Mouse (Mus musculus) small intestine, adult 2 months (tissue): ENCODE data around the gene Grb14. TPM values are rescaled to one million over a fixed set of nuclear protein-coding genes. Genes with fewer than 3 reads are reported as not detected.

ENCODE experiments used
- H3K27ac ChIP-seq: fragments of 200-500 bp; 2 replicates; pipeline ENCODE4 v1.5.1; 2012; ENCODE audit warnings: low read depth, low read length, control low read depth, inconsistent platforms; ENCODE audit not compliant: insufficient read depth
- H3K27me3 ChIP-seq: fragments of 200-500 bp; 2 replicates; pipeline ENCODE4 v1.6.1; 2012; ENCODE audit warnings: mild to moderate bottlenecking, moderate library complexity, low read length, inconsistent platforms; ENCODE audit not compliant: control insufficient read depth, insufficient read depth
- H3K36me3 ChIP-seq: fragments of 200-500 bp; 2 replicates; pipeline ENCODE4 v1.6.1; 2012; ENCODE audit warnings: mild to moderate bottlenecking, low read length, control low read depth, inconsistent platforms; ENCODE audit not compliant: control insufficient read depth, insufficient read depth
- H3K4me1 ChIP-seq: fragments of 200-500 bp; 2 replicates; pipeline ENCODE4 v1.6.1; 2012; ENCODE audit warnings: low read length, inconsistent platforms, mixed read lengths; ENCODE audit not compliant: control insufficient read depth, insufficient read depth, insufficient read length
- H3K4me3 ChIP-seq: fragments of 200-500 bp; 2 replicates; pipeline ENCODE4 v1.5.1; 2012; ENCODE audit warnings: low read depth, mild to moderate bottlenecking, control low read depth, inconsistent platforms, low read length, moderate library complexity
- CTCF ChIP-seq: fragments of 200-500 bp; IDR thresholded peaks from 2 replicates; pipeline ENCODE4 v1.5.1; 2012; ENCODE audit warnings: low read depth, mild to moderate bottlenecking, control low read depth, inconsistent platforms, low read length, moderate library complexity, mixed read lengths; ENCODE audit not compliant: insufficient replicate concordance, insufficient read length; ENCODE audit errors: extremely low read depth
- POLR2A ChIP-seq: fragments of 200-500 bp; IDR thresholded peaks from 2 replicates; pipeline ENCODE4 v1.6.1; 2012; ENCODE audit warnings: low read depth, mild to moderate bottlenecking, control low read depth, inconsistent platforms, low read length, moderate library complexity
- WGBS: fragments of 180-500 bp; shearing (Covaris S2); methylation state at CpG from one replicate; pipeline ENCODE4 v1.1.7; 2018; 5-methylcytosine and 5-hydroxymethylcytosine counted together
- polyA plus RNA-seq: library from polyadenylated mRNA; depleted of rRNA; stranded (reverse); fragments of >200 nt; gene quantifications from 2 replicates; pipeline ENCODE4 v1.2.3, GENCODE M21; 2012; rRNA removed

The Grb14 gene
- polyA plus RNA-seq: 0.99 and 2.3 TPM in 2 replicates

- H3K4me1 ChIP-seq: no peaks in the 10 kb centered on the region
- H3K36me3 ChIP-seq: no peaks in the 10 kb centered on the region
- H3K4me3 ChIP-seq: no peak within 1 kb of the TSS
- WGBS: 92% methylated on average over 1 of the region's 1 CpGs
- no peak within 1 kb of the TSS for H3K27ac ChIP-seq
- TF ChIP-seq CTCF: no peak
- no peak for TF ChIP-seq POLR2A
- no peaks in the 10 kb centered on the region for H3K27me3 ChIP-seq
Measured at GRCm38 (mm10) chr2:65024887-65025286, at the start of gene Grb14. TSS of gene Grb14 (minus strand) at chr2:65024987.

- Histone ChIP-seq H3K27ac (no peak overlapping the region), H3K36me3 (no peaks in the 10 kb centered on the region), H3K4me3 (no peak overlapping the region), H3K27me3 (no peaks in the 10 kb centered on the region), H3K4me1 (no peaks in the 10 kb centered on the region)
- WGBS: 63% methylated on average over 3 of the region's 3 CpGs
- TF ChIP-seq CTCF (no peak), POLR2A (no peak)
Measured at GRCm38 (mm10) chr2:65072205-65072604, 47.4 kb upstream of the Grb14 start.

GRCm38 (mm10) chr2:65053764-65054163, 29.0 kb upstream of the Grb14 start:
- Histone ChIP-seq H3K4me1 (no peaks in the 10 kb centered on the region), H3K36me3 (no peaks in the 10 kb centered on the region), H3K27me3 (no peaks in the 10 kb centered on the region), H3K4me3 (no peak overlapping the region), H3K27ac (no peak overlapping the region)
- WGBS: 84% methylated on average over 2 of the region's 2 CpGs
- TF ChIP-seq POLR2A (no peak), CTCF (no peak)

- WGBS: 90% methylated on average over 6 of the region's 6 CpGs
- TF ChIP-seq CTCF: no peak
- TF ChIP-seq POLR2A: no peak
- Histone ChIP-seq H3K4me1 (no peaks in the 10 kb centered on the region), H3K27me3 (no peaks in the 10 kb centered on the region), H3K4me3 (no peak overlapping the region), H3K27ac (no peak overlapping the region), H3K36me3 (no peaks in the 10 kb centered on the region)
Measured at GRCm38 (mm10) chr2:65052191-65053012, 27.6 kb upstream of the Grb14 start.

- H3K36me3 ChIP-seq: no peaks in the 10 kb centered on the region
- TF ChIP-seq POLR2A (no peak), CTCF (no peak)
- 95% methylated on average over 3 of the region's 3 CpGs for WGBS
- H3K4me3 ChIP-seq: no peak overlapping the region
- H3K27me3 ChIP-seq: no peaks in the 10 kb centered on the region
- H3K4me1 ChIP-seq: no peaks in the 10 kb centered on the region
- no peak overlapping the region for H3K27ac ChIP-seq
Measured at GRCm38 (mm10) chr2:65050776-65051175, 26.0 kb upstream of the Grb14 start.

- Histone ChIP-seq H3K4me1 (no peaks in the 10 kb centered on the region), H3K27ac (no peak overlapping the region), H3K27me3 (no peaks in the 10 kb centered on the region), H3K4me3 (no peak overlapping the region), H3K36me3 (no peaks in the 10 kb centered on the region)
- TF ChIP-seq POLR2A (no peak), CTCF (no peak)
- WGBS: 67% methylated on average over 6 of the region's 6 CpGs
Measured at GRCm38 (mm10) chr2:65048234-65049017, 23.6 kb upstream of the Grb14 start.

- H3K36me3 ChIP-seq: no peaks in the 10 kb centered on the region
- no peaks in the 10 kb centered on the region for H3K27me3 ChIP-seq
- TF ChIP-seq CTCF: no peak
- TF ChIP-seq POLR2A: no peak
- WGBS: 40% methylated on average over 4 of the region's 4 CpGs
- H3K27ac ChIP-seq: no peak overlapping the region
- H3K4me1 ChIP-seq: no peaks in the 10 kb centered on the region
- no peak overlapping the region for H3K4me3 ChIP-seq
Measured at GRCm38 (mm10) chr2:65038164-65038563, 13.4 kb upstream of the Grb14 start.
